Mouse (Mus musculus) hindbrain, embryonic 14.5 days (tissue): Measurements from ENCODE around the gene Utrn. TPM values are rescaled to one million over a fixed set of nuclear protein-coding genes. Genes with fewer than 3 reads are reported as not detected.

ENCODE experiments used
- ATAC-seq: fragments of 200-750 bp; cut with Nextera tagmentation; 2 replicates; pipeline ENCODE4 v1.8.0; 2017; ENCODE audit warnings: moderate number of reproducible peaks, mild to moderate bottlenecking, moderate TSS enrichment, moderate library complexity; ENCODE audit not compliant: low FRiP score
- DNase-seq: peaks from one replicate; pipeline ENCODE4 v3.0.0-alpha.2; 2015; ENCODE audit warnings: low spot score
- H3K27ac ChIP-seq: fragments of 300-500 bp; sonication (generic); 2 replicates; pipeline ENCODE4 v1.5.1; 2014; ENCODE audit warnings: mild to moderate bottlenecking, moderate library complexity
- H3K27me3 ChIP-seq: fragments of 300-500 bp; sonication (generic); 2 replicates; pipeline ENCODE4 v1.6.1; 2014; ENCODE audit warnings: mild to moderate bottlenecking, low read length, mixed read lengths; ENCODE audit not compliant: control insufficient read depth, insufficient read depth
- H3K36me3 ChIP-seq: fragments of 300-500 bp; sonication (generic); replicated peaks from 2 replicates; pipeline ENCODE4 v1.6.1; 2014; ENCODE audit not compliant: control insufficient read depth, insufficient read depth
- H3K4me1 ChIP-seq: fragments of 300-500 bp; sonication (generic); replicated peaks from 2 replicates; pipeline ENCODE4 v1.6.1; 2014; ENCODE audit warnings: antibody characterized with exemption, low read length, mixed read lengths; ENCODE audit not compliant: control insufficient read depth, insufficient read depth
- H3K4me2 ChIP-seq: fragments of 300-500 bp; sonication (generic); replicated peaks from 2 replicates; pipeline ENCODE4 v1.6.1; 2014; ENCODE audit warnings: mild to moderate bottlenecking, moderate library complexity
- H3K4me3 ChIP-seq: fragments of 300-500 bp; sonication (generic); replicated peaks from 2 replicates; pipeline ENCODE4 v1.5.1; 2014; ENCODE audit warnings: mild to moderate bottlenecking, low read length
- H3K9ac ChIP-seq: fragments of 300-500 bp; sonication (generic); 2 replicates; pipeline ENCODE4 v1.6.1; 2014
- H3K9me3 ChIP-seq: fragments of 300-500 bp; sonication (generic); 2 replicates; pipeline ENCODE4 v1.6.1; 2016; ENCODE audit warnings: low read length; ENCODE audit not compliant: control insufficient read depth
- WGBS: fragments of 180-500 bp; shearing (Covaris S2); extraction: QIAGEN DNeasy Blood & Tissue Kit; methylation state at CpG from one replicate; pipeline ENCODE4 v1.1.7; 2014; 5-methylcytosine and 5-hydroxymethylcytosine counted together
- polyA plus RNA-seq: library from polyadenylated mRNA; unstranded; fragments of >200 nt; fragmentation: Nextera tagmentation; extraction: Ambion mirVana; gene quantifications from 2 replicates; pipeline ENCODE4 v1.2.1, GENCODE M21; 2014

The Utrn gene
- polyA plus RNA-seq, 1 experiment from 2014 or later: 28.2 TPM

- 32% methylated on average over 11 of the region's 11 CpGs for WGBS
- Histone ChIP-seq H3K4me3 (no peak overlapping the region), H3K27me3 (0 out of 2 replicates have a peak, but pooled peaks cover 8% of the 10 kb centered on the region), H3K9me3 (no peaks in the 10 kb centered on the region), H3K4me1 (peaks cover 17% of the 10 kb centered on the region), H3K27ac (no peak overlapping the region), H3K36me3 (no peaks in the 10 kb centered on the region), H3K9ac (no peak overlapping the region), H3K4me2 (no peak overlapping the region)
- ATAC-seq (no peak), DNase-seq (no peak)
Measured at GRCm38 (mm10) chr10:12552196-12552889, 316.8 kb downstream of the Utrn start.

GRCm38 (mm10) chr10:12551735-12552134 is 317.4 kb downstream of the Utrn start:
- Histone ChIP-seq H3K4me3 (no peak overlapping the region), H3K36me3 (no peaks in the 10 kb centered on the region), H3K4me1 (peaks cover 17% of the 10 kb centered on the region), H3K9ac (no peak overlapping the region), H3K4me2 (no peak overlapping the region), H3K27ac (no peak overlapping the region), H3K27me3 (0 out of 2 replicates have a peak, but pooled peaks cover 8% of the 10 kb centered on the region), H3K9me3 (no peaks in the 10 kb centered on the region)
- DNase-seq (no peak), ATAC-seq (no peak)
- 70% methylated on average over 5 of the region's 5 CpGs for WGBS

GRCm38 (mm10) chr10:12549945-12550540 is 319.1 kb downstream of the Utrn start:
- H3K4me3 ChIP-seq: no peak overlapping the region
- no peak overlapping the region for H3K27ac ChIP-seq
- WGBS: 16% methylated on average over 1 of the region's 1 CpGs
- ATAC-seq: no peak
- no peak for DNase-seq
- no peaks in the 10 kb centered on the region for H3K9me3 ChIP-seq
- 0 out of 2 replicates have a peak, but pooled peaks cover 8% of the 10 kb centered on the region for H3K27me3 ChIP-seq
- H3K4me2 ChIP-seq: no peak overlapping the region
- H3K4me1 ChIP-seq: peaks cover 17% of the 10 kb centered on the region
- H3K36me3 ChIP-seq: no peaks in the 10 kb centered on the region
- H3K9ac ChIP-seq: no peak overlapping the region

GRCm38 (mm10) chr10:12549261-12549660 is 319.9 kb downstream of the Utrn start:
- peak overlapping the region; percentile 46; the same call in 1 of the 2 replicates for H3K4me2 ChIP-seq
- H3K4me3 ChIP-seq: no peak overlapping the region

GRCm38 (mm10) chr10:12548616-12549084 is 320.5 kb downstream of the Utrn start:
- ATAC-seq (peak; percentile 74), DNase-seq (peak; percentile 61)
- WGBS: under 1% methylated on average over 13 of the region's 13 CpGs
- Histone ChIP-seq H3K36me3 (no peaks in the 10 kb centered on the region), H3K4me1 (peaks cover 17% of the 10 kb centered on the region), H3K9ac (peak overlapping the region; percentile 40; the same call in 1 of the 2 replicates), H3K27me3 (0 out of 2 replicates have a peak, but pooled peaks cover 8% of the 10 kb centered on the region), H3K4me2 (peak overlapping the region; percentile 46), H3K27ac (no peak overlapping the region), H3K4me3 (peak overlapping the region; percentile 15), H3K9me3 (no peaks in the 10 kb centered on the region)

More at GRCm38 (mm10) chr10:12549261-12549660, 319.9 kb downstream of the Utrn start:
- Histone ChIP-seq H3K36me3 (no peaks in the 10 kb centered on the region), H3K9me3 (no peaks in the 10 kb centered on the region), H3K4me1 (peaks cover 17% of the 10 kb centered on the region), H3K27ac (no peak overlapping the region), H3K27me3 (0 out of 2 replicates have a peak, but pooled peaks cover 8% of the 10 kb centered on the region), H3K9ac (no peak overlapping the region)
- ATAC-seq (no peak), DNase-seq (no peak)
- 13% methylated on average over 5 of the region's 5 CpGs for WGBS

GRCm38 (mm10) chr10:12547037-12547625 is 322.0 kb downstream of the Utrn start:
- no peak overlapping the region for H3K27ac ChIP-seq
- ATAC-seq (0 out of 2 replicates have a peak, but pooled peaks have one; percentile 31), DNase-seq (no peak)
- H3K9ac ChIP-seq: no peak overlapping the region
- 23% methylated on average over 6 of the region's 6 CpGs for WGBS
- H3K36me3 ChIP-seq: no peaks in the 10 kb centered on the region
- peak overlapping the region; percentile 46 for H3K4me2 ChIP-seq
- peaks cover 12% of the 10 kb centered on the region for H3K4me1 ChIP-seq
- H3K9me3 ChIP-seq: no peaks in the 10 kb centered on the region
- H3K27me3 ChIP-seq: 0 out of 2 replicates have a peak, but pooled peaks cover 8% of the 10 kb centered on the region
- H3K4me3 ChIP-seq: no peak overlapping the region

GRCm38 (mm10) chr10:12545440-12545839 is 323.7 kb downstream of the Utrn start:
- DNase-seq (no peak), ATAC-seq (no peak)
- H3K4me1 ChIP-seq: peaks cover 15% of the 10 kb centered on the region
- H3K9me3 ChIP-seq: no peaks in the 10 kb centered on the region
- H3K9ac ChIP-seq: no peak overlapping the region
- WGBS: 91% methylated on average over 2 of the region's 2 CpGs
- H3K27ac ChIP-seq: no peak overlapping the region
- H3K4me3 ChIP-seq: no peak overlapping the region
- H3K27me3 ChIP-seq: 0 out of 2 replicates have a peak, but pooled peaks cover 8% of the 10 kb centered on the region
- H3K36me3 ChIP-seq: no peaks in the 10 kb centered on the region
- no peak overlapping the region for H3K4me2 ChIP-seq

- Histone ChIP-seq H3K9me3 (no peaks in the 10 kb centered on the region), H3K4me3 (no peak overlapping the region), H3K4me1 (peaks cover 5% of the 10 kb centered on the region; the same call in 1 of the 2 replicates), H3K9ac (no peak overlapping the region), H3K27me3 (no peaks in the 10 kb centered on the region), H3K27ac (no peak overlapping the region), H3K4me2 (no peak overlapping the region), H3K36me3 (no peaks in the 10 kb centered on the region)
- ATAC-seq (no peak), DNase-seq (no peak)
- WGBS: 78% methylated on average over 1 of the region's 1 CpGs
Measured at GRCm38 (mm10) chr10:12541757-12542156, 327.4 kb downstream of the Utrn start.

GRCm38 (mm10) chr10:12535272-12535671 is 333.9 kb downstream of the Utrn start:
- Histone ChIP-seq H3K36me3 (no peaks in the 10 kb centered on the region), H3K9ac (no peak overlapping the region), H3K9me3 (no peaks in the 10 kb centered on the region), H3K27ac (no peak overlapping the region), H3K27me3 (no peaks in the 10 kb centered on the region), H3K4me1 (0 out of 2 replicates have a peak, but pooled peaks cover under 1% of the 10 kb centered on the region), H3K4me3 (no peak overlapping the region), H3K4me2 (no peak overlapping the region)
- ATAC-seq (no peak), DNase-seq (no peak)
- 100% methylated on average over 1 of the region's 1 CpGs for WGBS
